10 mouse cellular contexts compared by ENCODE assay signal in the genomic region with DNA sequence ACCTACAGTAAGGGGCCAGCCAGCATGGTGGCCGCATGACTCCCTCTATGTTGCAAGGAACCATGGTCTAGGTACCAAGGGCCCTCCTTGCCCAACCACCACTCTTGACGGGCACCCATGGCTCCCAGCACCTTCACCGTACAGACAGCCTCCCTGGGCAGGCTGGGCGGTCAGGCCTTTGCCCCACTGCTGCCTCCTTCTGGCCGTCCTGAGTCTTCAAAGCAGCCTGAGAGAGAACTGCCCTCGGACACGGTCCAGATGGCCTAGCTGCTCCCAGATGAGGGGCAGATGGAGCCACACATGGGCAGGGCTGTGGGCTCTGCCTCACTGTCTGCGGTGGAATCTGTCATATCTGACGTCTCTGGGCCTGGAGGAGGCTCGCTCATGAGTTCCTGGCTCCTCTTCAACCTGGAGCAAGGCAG. TPM values are rescaled to one million over a fixed set of nuclear protein-coding genes. Genes with fewer than 3 reads are reported as not detected.
A peak's percentile ranks its signal among the peaks of the same experiment; 100 is the strongest.
DNase-seq lines count a peak whose midpoint lies in the region; ATAC-seq and TF ChIP-seq lines count a peak whose summit lies in the region.
"Had no signal": no experiment of that assay in that cellular context is flagged by ENCODE, and none has a peak within 500 bp of the region (broad histone marks: within the 10 kb centered on the region; RNA-seq: fewer than 3 reads in every experiment).

No protein-coding gene starts in this region.

- WGBS in midbrain, embryonic 13.5 days: 60% methylated on average over 10 of the region's 10 CpGs

- TF ChIP-seq EP300 in ES-Bruce4 (IDR thresholded peaks at IDR 0.05; ENCODE audit: insufficient read depth, low read depth, low read length): no peak

- peak; percentile 26; the same call in 1 of the 2 replicates for ATAC-seq in midbrain, embryonic 13.5 days
- no peak for ATAC-seq in frontal cortex, adult (ENCODE audit: low TSS enrichment)

- H3K4me3 ChIP-seq in ES-Bruce4 (ENCODE audit: low read depth, low read length): no peak overlapping the region
- H3K4me3 ChIP-seq in midbrain, embryonic 13.5 days (replicated peaks): no peak overlapping the region
- H3K4me3 ChIP-seq: heart, embryonic 13.5 days; megakaryocyte, embryonic 14.5 days had no signal

- no peak overlapping the region for H3K27ac ChIP-seq in ES-Bruce4 (ENCODE audit: insufficient read depth, low read length)
- H3K27ac ChIP-seq in midbrain, embryonic 13.5 days: no peak overlapping the region
- H3K27ac ChIP-seq: heart, embryonic 13.5 days had no signal

- no peaks in the 10 kb centered on the region for H3K27me3 ChIP-seq in ES-Bruce4 (ENCODE audit: control insufficient read depth, insufficient read depth, low read length, poor library complexity, severe bottlenecking)
- no peaks in the 10 kb centered on the region for H3K27me3 ChIP-seq in midbrain, embryonic 13.5 days

- TF ChIP-seq POLR2A in ES-Bruce4 (IDR thresholded peaks at IDR 0.05; ENCODE audit: insufficient read depth, low read length): no peak

- H3K9me3 ChIP-seq in ES-Bruce4 (replicated peaks; ENCODE audit: control insufficient read depth, insufficient read depth, low read length, poor library complexity, severe bottlenecking): no peaks in the 10 kb centered on the region
- H3K9me3 ChIP-seq in midbrain, embryonic 13.5 days: no peaks in the 10 kb centered on the region
- H3K9me3 ChIP-seq: heart, embryonic 13.5 days; megakaryocyte, embryonic 14.5 days had no signal

- H3K9ac ChIP-seq in ES-Bruce4 (ENCODE audit: low read depth, poor library complexity, severe bottlenecking): no peak overlapping the region
- no peak overlapping the region for H3K9ac ChIP-seq in midbrain, embryonic 13.5 days (replicated peaks)
- H3K9ac ChIP-seq: heart, embryonic 13.5 days had no signal

- peak; percentile 27 for TF ChIP-seq CTCF in ES-Bruce4 (IDR thresholded peaks at IDR 0.05; ENCODE audit: low read depth, low read length)

- H3K4me2 ChIP-seq in midbrain, embryonic 13.5 days (replicated peaks): no peak overlapping the region
- H3K4me2 ChIP-seq: heart, embryonic 13.5 days had no signal

- peak; percentile 26 for DNase-seq in heart, postnatal 4 days
- DNase-seq in heart, adult 9 months (ENCODE audit: low spot score in 2 of 2): no peak
- DNase-seq in embryo, embryonic 10.5 days (ENCODE audit: low spot score): peak; percentile 51
- DNase-seq in spleen, postnatal 4 days (ENCODE audit: low spot score in 2 of 2): no peak
- no peak for DNase-seq in natural killer cell, adult 2 months (ENCODE audit: low spot score in 2 of 2)

- H3K4me1 ChIP-seq in ES-Bruce4 (ENCODE audit: control insufficient read depth, insufficient read depth, low read length): no peaks in the 10 kb centered on the region
- H3K4me1 ChIP-seq in midbrain, embryonic 13.5 days (replicated peaks): peaks cover 17% of the 10 kb centered on the region; the same call in 1 of the 2 replicates
- H3K4me1 ChIP-seq: megakaryocyte, embryonic 14.5 days had no signal

- no peaks in the 10 kb centered on the region for H3K36me3 ChIP-seq in ES-Bruce4 (ENCODE audit: control insufficient read depth, insufficient read depth, low read length, poor library complexity, severe bottlenecking)
- H3K36me3 ChIP-seq in midbrain, embryonic 13.5 days: peaks cover 29% of the 10 kb centered on the region
- H3K36me3 ChIP-seq: heart, embryonic 13.5 days had no signal

RNA-seq across cellular contexts. Expression of a gene that starts 18.2 kb away (rescaled TPM):
- total RNA-seq in heart, postnatal 4 days (2021): 1 to 10 TPM; 1.9 to 3.1 TPM
- polyA plus RNA-seq in ES-Bruce4 (2011; ENCODE audit: insufficient read depth, insufficient read length, low read depth, missing spikeins): 1.9 and 2.1 TPM in 2 replicates
- 224 and 225 TPM in 2 replicates for polyA plus RNA-seq in midbrain, embryonic 13.5 days (2015; fragmentation: Nextera tagmentation; extraction: Ambion mirVana)

Comparison
In these comparisons a context has a peak if more than half of its experiments do, and no peak if none do; other contexts are left out.
1. DNase-seq: peak in heart, postnatal 4 days (single experiment) and embryo, embryonic 10.5 days (single experiment); none in heart, adult 9 months (0 of 2), spleen, postnatal 4 days (0 of 2) and natural killer cell, adult 2 months (0 of 2).
2. RNA of a gene that starts 18.2 kb away (polyA plus RNA-seq): 224 to 225 TPM in midbrain, embryonic 13.5 days; 1.9 to 2.1 TPM in ES-Bruce4; every median in the first group is over 10 times any median in the second.